Mouse (Mus musculus): Measurements from ENCODE around the gene Slc25a21. TPM values are rescaled to one million over a fixed set of nuclear protein-coding genes. Genes with fewer than 3 reads are reported as not detected.

Slc25a21 gene
- polyA plus RNA-seq, 1 experiment from 2014 or later = 3.4 TPM

GRCm38 (mm10) chr12:57137809-57138208, 59.5 kb downstream of the Slc25a21 start:
- no peak overlapping the region for H3K9ac ChIP-seq (replicated peaks; ENCODE audit: low read length)
- no peaks in the 10 kb centered on the region for H3K27me3 ChIP-seq (ENCODE audit: insufficient read depth, low read length)
- 67% methylated on average over 2 of the region's 2 CpGs for WGBS

GRCm38 (mm10) chr12:57118602-57119001, 78.7 kb downstream of the Slc25a21 start:
- H3K27me3 ChIP-seq (ENCODE audit: insufficient read depth, low read length) = no peaks in the 10 kb centered on the region
- ATAC-seq (ENCODE audit: low FRiP score, low TSS enrichment) = no peak
- WGBS = 60% methylated on average over 8 of the region's 8 CpGs
- H3K4me2 ChIP-seq (replicated peaks; ENCODE audit: low read depth, low read length) = no peak overlapping the region
- no peaks in the 10 kb centered on the region for H3K36me3 ChIP-seq (ENCODE audit: insufficient read depth, low read length)
- H3K27ac ChIP-seq (ENCODE audit: low read length) = no peak overlapping the region
- H3K4me1 ChIP-seq (ENCODE audit: insufficient read depth, low read length) = no peaks in the 10 kb centered on the region
- H3K9ac ChIP-seq (replicated peaks; ENCODE audit: low read length) = no peak overlapping the region
- no peaks in the 10 kb centered on the region for H3K9me3 ChIP-seq (ENCODE audit: low read length)
- H3K4me3 ChIP-seq (ENCODE audit: low read length) = no peak overlapping the region

More at GRCm38 (mm10) chr12:57137809-57138208, 59.5 kb downstream of the Slc25a21 start:
- Histone ChIP-seq H3K4me3 (ENCODE audit: low read length) (no peak overlapping the region), H3K36me3 (ENCODE audit: insufficient read depth, low read length) (no peaks in the 10 kb centered on the region), H3K9me3 (ENCODE audit: low read length) (no peaks in the 10 kb centered on the region), H3K4me1 (ENCODE audit: insufficient read depth, low read length) (no peaks in the 10 kb centered on the region), H3K4me2 (replicated peaks; ENCODE audit: low read depth, low read length) (no peak overlapping the region), H3K27ac (ENCODE audit: low read length) (no peak overlapping the region)
- no peak for ATAC-seq (ENCODE audit: low FRiP score, low TSS enrichment)

- Histone ChIP-seq H3K9ac (replicated peaks; ENCODE audit: low read length) (no peak overlapping the region), H3K27ac (ENCODE audit: low read length) (no peak overlapping the region), H3K9me3 (ENCODE audit: low read length) (no peaks in the 10 kb centered on the region), H3K4me3 (ENCODE audit: low read length) (no peak overlapping the region), H3K27me3 (ENCODE audit: insufficient read depth, low read length) (no peaks in the 10 kb centered on the region), H3K36me3 (ENCODE audit: insufficient read depth, low read length) (no peaks in the 10 kb centered on the region), H3K4me1 (ENCODE audit: insufficient read depth, low read length) (no peaks in the 10 kb centered on the region), H3K4me2 (replicated peaks; ENCODE audit: low read depth, low read length) (no peak overlapping the region)
- 87% methylated on average over 10 of the region's 10 CpGs for WGBS
- no peak for ATAC-seq (ENCODE audit: low FRiP score, low TSS enrichment)
Observed at GRCm38 (mm10) chr12:57115516-57115915, 81.8 kb downstream of the Slc25a21 start.

- Histone ChIP-seq H3K4me1 (ENCODE audit: insufficient read depth, low read length) (no peaks in the 10 kb centered on the region), H3K27ac (ENCODE audit: low read length) (no peak overlapping the region), H3K36me3 (ENCODE audit: insufficient read depth, low read length) (no peaks in the 10 kb centered on the region), H3K27me3 (ENCODE audit: insufficient read depth, low read length) (no peaks in the 10 kb centered on the region), H3K9ac (replicated peaks; ENCODE audit: low read length) (no peak overlapping the region), H3K4me3 (ENCODE audit: low read length) (no peak overlapping the region), H3K9me3 (ENCODE audit: low read length) (no peaks in the 10 kb centered on the region), H3K4me2 (replicated peaks; ENCODE audit: low read depth, low read length) (no peak overlapping the region)
- WGBS = 78% methylated on average over 4 of the region's 4 CpGs
- no peak for ATAC-seq (ENCODE audit: low FRiP score, low TSS enrichment)
Observed at GRCm38 (mm10) chr12:57109363-57109762, 87.9 kb downstream of the Slc25a21 start.

GRCm38 (mm10) chr12:57102322-57102721, 95.0 kb downstream of the Slc25a21 start:
- Histone ChIP-seq H3K36me3 (ENCODE audit: insufficient read depth, low read length) (no peaks in the 10 kb centered on the region), H3K27me3 (ENCODE audit: insufficient read depth, low read length) (no peaks in the 10 kb centered on the region), H3K4me1 (ENCODE audit: insufficient read depth, low read length) (no peaks in the 10 kb centered on the region), H3K9me3 (ENCODE audit: low read length) (no peaks in the 10 kb centered on the region), H3K4me2 (replicated peaks; ENCODE audit: low read depth, low read length) (no peak overlapping the region), H3K27ac (ENCODE audit: low read length) (no peak overlapping the region), H3K4me3 (ENCODE audit: low read length) (no peak overlapping the region), H3K9ac (replicated peaks; ENCODE audit: low read length) (no peak overlapping the region)
- WGBS = 75% methylated on average over 1 of the region's 1 CpGs
- no peak for ATAC-seq (ENCODE audit: low FRiP score, low TSS enrichment)

- WGBS = 89% methylated on average over 4 of the region's 4 CpGs
- no peak overlapping the region for H3K27ac ChIP-seq (ENCODE audit: low read length)
- no peaks in the 10 kb centered on the region for H3K36me3 ChIP-seq (ENCODE audit: insufficient read depth, low read length)
- no peak overlapping the region for H3K9ac ChIP-seq (replicated peaks; ENCODE audit: low read length)
- H3K4me3 ChIP-seq (ENCODE audit: low read length) = no peak overlapping the region
- no peak for ATAC-seq (ENCODE audit: low FRiP score, low TSS enrichment)
- H3K27me3 ChIP-seq (ENCODE audit: insufficient read depth, low read length) = no peaks in the 10 kb centered on the region
- no peaks in the 10 kb centered on the region for H3K4me1 ChIP-seq (ENCODE audit: insufficient read depth, low read length)
- no peaks in the 10 kb centered on the region for H3K9me3 ChIP-seq (ENCODE audit: low read length)
- no peak overlapping the region for H3K4me2 ChIP-seq (replicated peaks; ENCODE audit: low read depth, low read length)
Observed at GRCm38 (mm10) chr12:57100549-57100948, 96.7 kb downstream of the Slc25a21 start.

- no peaks in the 10 kb centered on the region for H3K4me1 ChIP-seq (ENCODE audit: insufficient read depth, low read length)
Observed at GRCm38 (mm10) chr12:57099066-57099465, 98.2 kb downstream of the Slc25a21 start.

GRCm38 (mm10) chr12:57098371-57098770, 98.9 kb downstream of the Slc25a21 start:
- Histone ChIP-seq H3K4me1 (ENCODE audit: insufficient read depth, low read length) (no peaks in the 10 kb centered on the region), H3K27ac (ENCODE audit: low read length) (no peak overlapping the region), H3K4me3 (ENCODE audit: low read length) (no peak overlapping the region), H3K4me2 (replicated peaks; ENCODE audit: low read depth, low read length) (no peak overlapping the region), H3K9ac (replicated peaks; ENCODE audit: low read length) (no peak overlapping the region), H3K9me3 (ENCODE audit: low read length) (no peaks in the 10 kb centered on the region), H3K27me3 (ENCODE audit: insufficient read depth, low read length) (no peaks in the 10 kb centered on the region), H3K36me3 (ENCODE audit: insufficient read depth, low read length) (no peaks in the 10 kb centered on the region)
- WGBS = 83% methylated on average over 5 of the region's 5 CpGs
- no peak for ATAC-seq (ENCODE audit: low FRiP score, low TSS enrichment)

More at GRCm38 (mm10) chr12:57099066-57099465, 98.2 kb downstream of the Slc25a21 start:
- Histone ChIP-seq H3K27ac (ENCODE audit: low read length) (no peak overlapping the region), H3K9ac (replicated peaks; ENCODE audit: low read length) (no peak overlapping the region), H3K27me3 (ENCODE audit: insufficient read depth, low read length) (no peaks in the 10 kb centered on the region), H3K36me3 (ENCODE audit: insufficient read depth, low read length) (no peaks in the 10 kb centered on the region), H3K9me3 (ENCODE audit: low read length) (no peaks in the 10 kb centered on the region), H3K4me2 (replicated peaks; ENCODE audit: low read depth, low read length) (no peak overlapping the region), H3K4me3 (ENCODE audit: low read length) (no peak overlapping the region)
- no peak for ATAC-seq (ENCODE audit: low FRiP score, low TSS enrichment)
- 67% methylated on average over 3 of the region's 3 CpGs for WGBS

GRCm38 (mm10) chr12:57093107-57093506, 104.2 kb downstream of the Slc25a21 start:
- 33% methylated on average over 5 of the region's 5 CpGs for WGBS
- ATAC-seq (ENCODE audit: low FRiP score, low TSS enrichment) = no peak
- no peak overlapping the region for H3K4me3 ChIP-seq (ENCODE audit: low read length)
- no peak overlapping the region for H3K9ac ChIP-seq (replicated peaks; ENCODE audit: low read length)
- H3K9me3 ChIP-seq (ENCODE audit: low read length) = no peaks in the 10 kb centered on the region
- no peaks in the 10 kb centered on the region for H3K36me3 ChIP-seq (ENCODE audit: insufficient read depth, low read length)
- H3K27ac ChIP-seq (ENCODE audit: low read length) = no peak overlapping the region
- H3K27me3 ChIP-seq (ENCODE audit: insufficient read depth, low read length) = no peaks in the 10 kb centered on the region
- H3K4me1 ChIP-seq (ENCODE audit: insufficient read depth, low read length) = no peaks in the 10 kb centered on the region
- H3K4me2 ChIP-seq (replicated peaks; ENCODE audit: low read depth, low read length) = no peak overlapping the region

- 42% methylated on average over 3 of the region's 3 CpGs for whole genome bisulfite sequencing
- no peak for ATAC-seq (ENCODE audit: low FRiP score, low TSS enrichment)
- no peak overlapping the region for H3K4me2 ChIP-seq (replicated peaks; ENCODE audit: low read depth, low read length)
Observed at GRCm38 (mm10) chr12:57084519-57084918, 112.8 kb downstream of the Slc25a21 start.

More at GRCm38 (mm10) chr12:57084519-57084918, 112.8 kb downstream of the Slc25a21 start:
- no peak overlapping the region for H3K4me3 ChIP-seq (ENCODE audit: low read length)
- no peaks in the 10 kb centered on the region for H3K9me3 ChIP-seq (ENCODE audit: low read length)
- no peaks in the 10 kb centered on the region for H3K27me3 ChIP-seq (ENCODE audit: insufficient read depth, low read length)
- no peak overlapping the region for H3K27ac ChIP-seq (ENCODE audit: low read length)
- no peaks in the 10 kb centered on the region for H3K36me3 ChIP-seq (ENCODE audit: insufficient read depth, low read length)
- H3K4me1 ChIP-seq (ENCODE audit: insufficient read depth, low read length) = no peaks in the 10 kb centered on the region
- no peak overlapping the region for H3K9ac ChIP-seq (replicated peaks; ENCODE audit: low read length)

Data from kidney, embryonic 16.5 days (tissue).